Mouse (Mus musculus) T-helper 1 cell (primary cell): Measurements from ENCODE around the gene Dnph1.
"Not testable (repeated sequence)": the region's sequence is repeated elsewhere in the genome, so short reads cannot be mapped to it uniquely, and the experiment has no call there.

Experiments used
- in situ Hi-C: fragments of 300-600 bp; cut with MboI, MseI; formaldehyde crosslinking; loops from one replicate; pipeline ENCODE4 v1.15.1; 2025; ENCODE audit warnings: high pct_unique_total_duplicates

Gene Dnph1

DNA sequence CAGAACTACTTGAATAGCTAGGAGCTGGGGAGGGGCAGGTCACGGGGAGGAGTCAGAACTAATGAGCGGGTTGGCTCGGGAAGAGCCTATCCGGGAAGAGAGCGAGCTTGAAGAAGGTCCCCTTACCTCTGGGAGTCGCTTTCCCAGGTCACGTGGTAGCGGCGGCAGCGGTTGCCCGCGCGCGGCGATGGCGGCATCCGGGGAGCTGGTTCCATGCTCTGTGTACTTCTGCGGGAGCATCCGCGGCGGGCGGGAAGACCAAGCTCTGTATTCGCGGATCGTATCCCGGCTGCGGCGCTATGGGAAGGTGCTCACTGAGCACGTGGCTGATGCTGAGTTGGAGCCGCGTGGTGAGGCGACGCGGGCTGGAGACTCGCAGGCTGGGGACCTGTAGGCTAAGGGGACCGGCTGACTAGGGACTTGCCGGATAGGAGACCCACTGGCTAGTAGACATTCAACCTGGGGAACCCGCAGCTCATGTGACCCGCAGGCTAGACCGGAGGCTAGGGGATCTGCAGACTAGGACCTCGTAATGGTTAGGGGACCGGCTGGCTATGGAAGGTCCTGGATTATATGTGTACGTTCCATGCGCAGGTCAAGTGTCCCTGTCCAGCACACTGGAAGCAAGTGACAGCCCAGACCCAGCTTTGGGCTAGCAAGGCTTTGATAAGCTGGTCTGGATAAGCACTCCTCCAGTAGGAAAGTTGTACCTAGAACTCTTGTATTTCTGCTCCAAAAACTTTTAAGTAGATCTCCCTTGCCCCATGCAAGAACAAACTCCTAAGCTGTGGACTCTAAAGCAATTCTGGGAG, at the start of gene Dnph1:
TSS of gene Dnph1 (plus strand) at position 89 of the 812 bp plus-strand sequence.
- in situ Hi-C loops: no loop called here

DNA sequence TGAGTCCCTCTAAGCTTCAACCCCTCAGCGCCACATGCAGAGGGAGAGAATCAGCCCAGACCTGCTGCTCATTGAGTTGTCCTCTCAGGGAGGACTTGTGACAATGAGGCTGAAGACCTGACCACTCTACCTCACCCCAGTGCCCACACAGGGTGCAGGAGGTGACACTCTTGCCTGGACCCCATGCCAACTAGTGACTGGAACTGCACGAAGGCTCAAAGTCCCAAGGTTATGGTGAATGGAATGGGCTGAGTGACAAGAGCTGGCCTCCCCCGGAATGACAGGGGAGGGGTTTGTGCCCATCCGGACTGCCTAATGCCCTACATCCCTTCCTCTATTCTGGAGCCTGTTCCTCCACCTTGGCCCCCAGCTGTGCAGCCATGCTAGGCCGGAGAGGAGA, 43.8 kb upstream of the Dnph1 start:
- in situ Hi-C loops: loop anchor here (5.0 kb wide), 1 partner anchor 40 kb away; no protein-coding TSS in a partner anchor

DNA sequence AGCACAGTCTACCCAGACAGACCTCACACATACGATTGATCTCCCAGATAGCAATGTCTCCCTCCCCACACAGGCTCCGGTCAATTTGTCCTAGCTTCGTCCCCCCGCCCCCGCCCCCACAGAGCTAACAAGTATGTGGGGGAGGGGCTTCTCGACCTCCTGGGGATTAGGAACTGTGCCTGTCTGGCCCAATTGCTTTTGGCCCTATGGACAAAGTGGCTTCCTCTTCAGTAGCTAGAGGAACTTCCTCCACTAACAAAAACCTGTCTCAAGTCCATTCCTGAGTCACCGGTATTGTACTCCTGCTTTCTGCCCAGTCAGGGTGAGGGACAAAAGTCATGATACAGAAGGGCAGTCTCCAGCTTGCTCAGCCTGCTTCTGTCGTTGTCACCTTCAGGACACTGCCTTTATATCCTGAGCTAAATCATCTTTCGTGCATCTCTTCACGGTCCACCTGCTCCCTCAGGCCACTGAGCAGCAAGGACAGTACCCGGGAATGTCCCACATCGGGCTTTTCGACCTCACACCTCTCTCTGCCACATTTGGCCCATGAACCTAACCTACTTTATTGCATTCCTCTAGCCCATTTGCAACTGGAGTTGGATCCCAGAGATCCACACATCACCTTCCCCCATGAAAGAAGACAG, 43.1 kb upstream of the Dnph1 start:
- in situ Hi-C loops: loop anchor here (5.0 kb wide), 1 partner anchor 39 kb away; no protein-coding TSS in a partner anchor

DNA sequence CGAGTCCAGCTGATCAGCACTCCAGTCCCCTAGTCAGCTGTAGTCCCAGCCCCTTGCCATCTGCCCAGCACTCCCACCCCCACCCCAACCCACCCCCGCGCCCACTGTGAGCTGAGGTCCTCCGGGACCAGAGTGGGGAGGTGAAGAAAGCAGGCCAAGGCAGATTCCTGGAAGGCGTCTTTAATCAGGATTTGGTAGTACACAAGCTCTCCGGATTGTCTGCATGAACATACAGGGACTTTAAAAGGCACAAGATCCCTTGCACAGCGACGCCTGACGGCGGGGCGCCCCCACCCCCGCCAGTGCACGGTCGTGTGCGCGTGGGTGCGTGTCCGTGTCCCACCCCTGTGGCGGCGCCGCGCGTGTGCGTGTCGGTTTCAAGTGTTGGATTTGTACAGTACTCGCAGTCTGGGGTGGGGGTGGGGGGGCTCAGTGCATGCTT, 42.5 kb upstream of the Dnph1 start:
- in situ Hi-C loops: loop anchor here (5.0 kb wide), 1 partner anchor 38 kb away; no protein-coding TSS in a partner anchor

DNA sequence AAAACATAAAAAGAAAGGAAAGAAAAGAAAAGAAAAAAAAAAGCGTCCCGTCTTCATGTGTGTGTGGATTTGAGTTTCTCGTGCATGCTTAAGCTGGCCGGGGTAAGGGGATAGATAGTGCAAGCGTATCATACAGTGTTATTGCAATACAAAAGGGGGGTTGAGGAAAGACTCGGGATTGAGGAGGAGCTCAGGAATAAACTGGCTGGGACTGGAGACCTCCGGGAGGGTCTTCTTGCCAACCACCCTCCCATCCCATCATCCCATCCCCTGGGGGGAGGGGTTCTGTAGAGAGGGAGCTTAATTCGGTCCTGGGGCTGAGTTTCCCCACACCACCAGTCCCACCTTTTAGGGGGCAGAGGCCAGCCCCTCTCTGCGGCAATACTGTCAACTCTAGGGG, 42.0 kb upstream of the Dnph1 start:
- in situ Hi-C loops: loop anchor here (5.0 kb wide), 1 partner anchor 38 kb away; no protein-coding TSS in a partner anchor

DNA sequence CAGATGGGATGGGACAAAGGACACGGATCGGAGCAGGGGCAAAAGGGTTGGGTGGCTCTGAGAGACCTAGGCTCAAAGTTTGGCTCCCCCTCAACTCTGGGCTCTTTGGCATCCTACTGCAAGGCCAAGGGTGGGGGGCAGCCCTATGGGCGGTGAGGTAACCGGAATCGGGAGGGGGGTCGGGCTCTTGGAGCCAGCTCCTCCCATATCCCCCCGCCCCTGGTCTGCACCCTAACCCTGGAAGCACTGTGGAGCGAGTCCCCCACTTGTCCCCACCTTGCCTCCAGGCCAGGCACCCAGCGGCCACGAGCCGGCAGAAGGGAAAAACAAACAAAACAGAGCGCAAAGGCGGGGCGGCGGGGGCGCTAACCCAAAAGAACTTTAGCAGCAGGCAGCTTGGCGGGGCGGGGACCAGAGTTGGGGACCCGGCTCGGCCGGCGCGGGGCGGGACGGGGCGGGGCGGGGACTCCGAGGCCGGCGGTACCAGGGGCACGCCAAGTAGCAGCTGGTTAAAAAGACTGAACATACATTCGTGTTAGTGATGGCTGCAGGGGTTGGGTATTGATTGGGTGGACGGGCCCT, 41.3 kb upstream of the Dnph1 start:
- in situ Hi-C loops: no loop called here

DNA sequence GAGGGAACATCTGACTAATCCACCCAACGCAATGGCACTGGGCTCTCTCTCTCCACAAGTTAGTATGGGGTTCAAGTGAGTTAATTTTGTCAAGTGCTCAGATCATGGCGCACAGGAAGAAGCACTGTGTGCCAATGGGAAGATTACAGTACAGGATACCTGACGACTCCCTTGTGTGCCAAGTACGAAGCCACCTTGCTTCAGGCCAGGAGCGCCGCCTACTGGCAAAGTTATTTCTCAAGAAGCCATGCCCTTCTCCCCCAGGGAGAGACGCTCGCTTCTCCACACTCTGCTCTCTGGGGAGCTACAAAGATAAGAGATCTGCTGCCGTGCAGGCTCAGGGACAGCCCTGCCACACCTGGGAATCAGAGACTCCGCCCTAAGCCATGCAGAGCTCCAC, 38.7 kb upstream of the Dnph1 start:
- in situ Hi-C loops: no loop called here

DNA sequence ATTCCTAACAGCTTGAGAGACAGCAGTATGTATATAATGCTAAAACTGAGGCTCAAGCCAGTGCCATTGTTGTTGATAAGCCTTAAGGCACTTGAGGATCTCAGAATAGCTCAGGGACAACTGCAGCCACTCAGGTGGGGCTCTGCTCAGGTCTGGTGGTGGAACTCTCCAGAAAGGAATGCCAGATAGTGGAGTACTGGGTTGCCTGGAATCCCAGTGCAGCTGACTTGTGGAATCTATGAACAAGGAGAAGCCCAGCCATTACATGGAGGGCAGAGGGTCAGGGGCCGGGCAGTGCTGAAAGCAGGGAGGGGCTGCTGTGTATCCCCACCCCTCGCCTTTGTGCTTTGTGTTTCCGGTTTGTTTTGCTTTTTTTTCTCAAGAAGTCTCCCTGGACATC, 38.1 kb upstream of the Dnph1 start:
- in situ Hi-C loops: no loop called here

DNA sequence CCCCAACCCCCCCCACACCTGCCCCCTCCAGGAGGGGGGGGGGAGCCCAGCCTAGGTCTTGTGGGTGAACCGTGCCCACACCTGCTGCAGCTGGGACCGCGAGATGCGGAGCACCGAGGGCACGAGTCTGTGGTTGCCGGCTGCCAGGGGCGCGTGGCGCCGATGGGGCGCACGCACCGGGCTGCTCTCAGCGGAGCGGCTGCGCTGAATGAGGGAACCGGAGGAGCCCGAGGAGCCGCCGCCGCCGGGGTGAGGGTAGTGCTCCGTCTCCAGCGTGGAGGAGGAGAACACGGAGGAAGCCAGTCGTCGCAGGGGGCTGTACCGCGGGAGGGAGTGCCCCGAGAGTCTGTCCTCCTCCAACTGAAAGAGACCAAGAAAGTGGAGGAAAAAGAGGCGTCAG, 35.8 kb upstream of the Dnph1 start:
- in situ Hi-C loops: no loop called here

DNA sequence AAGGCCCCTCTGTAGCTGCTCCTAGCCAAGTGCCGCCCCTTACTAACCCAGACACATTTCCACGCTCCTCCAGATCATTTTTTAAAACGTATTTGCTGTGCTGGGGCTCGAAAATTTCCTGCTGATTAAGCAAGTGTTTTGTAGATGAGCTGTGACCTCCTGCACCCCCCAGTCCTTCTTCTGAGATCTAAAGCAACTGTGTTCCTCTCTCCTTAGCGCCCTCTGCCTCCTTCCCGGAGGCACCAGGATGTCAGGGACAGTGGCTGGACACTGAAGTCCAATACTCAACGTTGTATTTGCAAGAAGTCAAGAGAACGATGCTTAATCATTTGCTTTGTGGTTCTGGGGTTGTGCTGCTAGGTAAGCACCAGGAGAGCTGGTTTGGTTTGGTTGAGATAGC, 35.2 kb upstream of the Dnph1 start:
- in situ Hi-C loops: no loop called here

DNA sequence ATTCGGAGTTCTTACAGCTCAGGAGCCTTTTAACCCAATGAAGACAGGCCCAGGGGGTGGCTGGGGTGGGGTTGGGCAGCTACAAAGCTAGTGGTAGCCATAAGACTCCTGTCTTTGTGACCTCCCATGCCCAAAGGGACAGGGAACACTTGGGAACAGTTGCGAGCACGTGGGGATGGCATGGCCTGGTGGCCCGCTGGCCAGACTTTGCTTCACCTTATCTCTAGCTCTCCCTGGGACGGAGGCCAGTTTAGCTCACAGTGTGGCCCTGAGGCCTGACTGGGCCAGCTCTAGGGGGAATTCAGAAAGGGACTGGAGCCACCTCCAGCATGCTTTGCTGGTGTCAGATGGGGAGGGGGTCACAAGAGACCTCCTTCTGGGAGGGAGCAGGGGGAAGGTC, 34.3 kb upstream of the Dnph1 start:
- in situ Hi-C loops: no loop called here

DNA sequence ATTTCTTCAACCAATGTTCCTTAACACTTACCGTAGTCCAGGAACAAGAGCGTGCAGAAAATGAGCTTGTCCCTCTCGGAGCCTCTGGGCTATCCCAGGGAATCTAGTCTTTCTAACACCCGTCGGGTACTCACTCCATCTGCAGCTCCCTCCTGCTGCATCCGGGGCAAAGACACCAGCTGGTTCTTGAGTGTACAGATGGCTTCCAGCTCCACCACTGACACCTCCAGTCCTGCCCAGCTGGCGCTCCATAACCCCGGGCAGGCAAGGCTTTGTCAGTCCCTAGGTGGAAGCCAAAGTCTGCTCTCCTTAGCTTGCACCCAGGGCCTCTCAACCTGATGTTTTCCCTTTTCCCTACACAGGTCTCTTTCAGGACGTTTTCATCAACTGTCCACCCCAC, 28.7 kb upstream of the Dnph1 start:
- in situ Hi-C loops: no loop called here

DNA sequence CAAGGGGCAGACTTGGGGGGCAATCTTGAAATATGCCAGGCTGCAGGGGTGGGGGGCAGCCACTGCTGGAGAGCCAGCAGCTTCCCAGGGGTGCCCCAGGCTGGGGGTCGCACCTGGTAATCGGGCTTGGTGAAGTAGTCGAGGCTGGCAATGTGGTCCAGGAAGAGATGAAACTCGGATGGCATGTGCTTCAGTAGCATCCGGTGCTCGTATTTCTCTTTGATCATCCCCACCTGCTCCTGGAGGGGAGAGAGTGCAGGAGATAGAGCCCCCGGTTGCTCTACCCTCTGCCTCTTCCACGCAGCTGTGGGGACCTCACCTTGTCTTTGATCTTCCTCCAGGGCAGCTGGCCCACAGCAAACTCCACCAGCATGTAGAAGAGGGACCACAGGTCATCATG, 19.9 kb upstream of the Dnph1 start:
- in situ Hi-C loops: no loop called here

DNA sequence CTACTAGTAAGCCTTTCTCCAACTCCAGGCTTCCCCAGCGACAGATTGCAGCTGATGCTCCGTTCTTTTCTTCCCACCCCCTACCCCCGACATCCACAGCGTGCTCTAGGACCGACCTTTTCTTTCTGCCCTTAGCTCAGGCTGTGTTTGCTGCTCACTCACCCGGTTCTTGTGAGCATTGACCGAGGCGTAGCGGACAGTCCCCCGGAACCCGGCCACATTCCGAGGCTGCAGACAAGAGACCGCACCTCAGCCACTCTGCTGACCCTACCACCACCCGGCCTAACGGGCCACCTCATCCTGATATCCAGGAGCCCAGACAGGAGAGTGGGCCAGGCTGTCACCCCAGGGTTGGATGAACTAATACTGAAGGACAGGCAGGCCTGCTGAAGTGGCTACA, 19.2 kb upstream of the Dnph1 start:
- in situ Hi-C loops: no loop called here

DNA sequence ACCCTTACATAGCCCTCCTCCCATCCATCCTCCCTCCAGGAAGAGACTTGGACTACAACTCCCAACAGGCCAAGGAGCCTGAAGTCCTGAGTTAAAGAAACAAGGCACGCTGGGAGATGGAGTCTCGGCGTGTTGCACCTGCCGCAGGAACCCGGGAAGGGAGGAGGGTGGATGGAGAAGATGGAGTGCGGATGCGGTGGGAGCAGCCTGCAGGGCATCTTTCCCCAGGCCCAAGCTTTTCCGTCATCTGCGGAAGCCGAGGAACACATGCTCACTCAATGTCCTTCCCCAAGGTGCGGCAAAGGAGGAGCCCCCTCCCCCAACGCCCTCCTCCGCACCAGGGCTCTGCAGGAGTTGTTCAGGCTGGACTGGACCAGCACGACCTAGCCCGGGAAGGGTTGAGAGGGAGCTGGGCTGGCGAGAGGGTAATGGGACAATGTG, 12.9 kb upstream of the Dnph1 start:
- in situ Hi-C loops: no loop called here

DNA sequence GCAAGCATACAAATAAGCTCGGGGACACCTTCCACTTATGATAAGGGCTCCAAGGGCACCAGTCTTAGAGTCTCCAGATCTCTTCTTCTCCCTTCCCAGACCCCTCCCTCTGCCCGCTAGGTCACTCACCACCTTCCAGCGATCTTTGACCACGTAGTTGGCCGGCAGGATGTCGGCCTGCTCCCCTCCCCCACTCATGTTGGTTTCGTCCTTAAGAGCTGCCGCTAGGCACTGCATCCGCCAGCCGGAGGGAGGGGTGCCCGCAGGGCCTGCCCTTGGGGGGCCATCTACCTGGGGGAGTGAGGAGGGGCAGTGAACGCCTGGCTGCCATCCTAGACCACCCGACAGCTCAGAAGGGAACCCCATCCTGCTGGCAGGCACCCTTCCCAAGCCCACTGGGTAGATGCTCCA, 12.5 kb upstream of the Dnph1 start:
- in situ Hi-C loops: no loop called here

DNA sequence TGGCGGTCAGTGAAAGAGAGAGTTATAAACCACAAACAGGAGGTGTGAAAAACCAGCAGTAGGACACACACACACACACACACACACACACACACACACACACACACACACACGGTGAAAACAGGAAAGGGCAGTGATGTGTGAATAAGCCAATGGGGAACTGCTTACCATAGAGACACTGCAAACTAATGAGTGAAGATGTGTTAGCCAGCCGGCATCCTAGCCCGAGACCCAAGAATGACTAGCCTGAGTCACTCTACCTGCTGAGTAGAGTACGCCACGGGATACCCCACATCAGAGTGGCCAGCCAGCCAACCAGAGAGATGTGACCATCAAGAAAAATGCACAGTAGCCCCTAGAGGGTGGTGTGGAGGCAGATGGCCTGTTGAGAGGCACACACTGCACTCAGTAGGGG, 12.0 kb upstream of the Dnph1 start:
- in situ Hi-C loops: no loop called here

DNA sequence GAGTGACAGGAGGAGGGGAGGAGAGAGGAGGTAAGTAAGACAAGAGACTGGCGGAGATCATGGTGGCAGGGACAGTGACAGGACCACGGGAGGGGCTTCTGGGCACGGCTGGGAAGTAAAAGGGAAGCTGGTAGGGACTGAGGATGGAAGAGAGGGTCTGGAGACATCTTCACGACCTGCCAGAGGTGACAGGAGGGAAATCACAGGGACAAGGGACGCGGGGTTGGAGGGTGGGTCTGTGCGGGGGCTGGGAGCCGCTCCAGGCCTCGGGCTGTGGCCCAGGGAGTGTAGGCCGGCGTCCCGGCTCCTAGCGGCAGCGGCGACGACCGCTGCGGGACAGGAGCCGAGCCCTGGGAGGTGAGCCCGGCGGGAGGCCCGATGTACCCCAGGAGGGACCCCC, 9.5 kb upstream of the Dnph1 start:
- in situ Hi-C loops: no loop called here

DNA sequence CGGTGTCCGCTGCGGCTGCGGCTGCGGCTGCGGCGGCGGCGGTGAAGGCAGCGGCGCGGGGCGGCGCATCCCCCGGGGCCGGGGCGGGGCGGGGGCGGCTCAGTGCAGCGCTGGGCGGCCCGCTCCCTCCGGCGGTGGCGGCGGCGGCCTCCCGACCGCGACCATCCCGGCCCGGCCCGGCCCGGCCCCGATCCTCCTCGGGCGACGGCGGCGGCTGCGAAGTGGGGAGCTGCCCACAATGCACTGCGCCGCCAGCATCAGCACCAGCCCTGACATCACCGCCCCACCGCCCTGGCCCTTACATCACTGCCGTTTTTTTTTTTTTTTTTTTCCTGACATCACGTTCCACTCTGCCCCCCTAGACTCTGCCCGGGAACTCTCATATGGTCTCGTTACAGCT, 9.1 kb upstream of the Dnph1 start, which contains the start of gene Ttbk1:
TSS of gene Ttbk1 (minus strand) at position 245 of the 400 bp plus-strand sequence.
- in situ Hi-C loops: no loop called here

DNA sequence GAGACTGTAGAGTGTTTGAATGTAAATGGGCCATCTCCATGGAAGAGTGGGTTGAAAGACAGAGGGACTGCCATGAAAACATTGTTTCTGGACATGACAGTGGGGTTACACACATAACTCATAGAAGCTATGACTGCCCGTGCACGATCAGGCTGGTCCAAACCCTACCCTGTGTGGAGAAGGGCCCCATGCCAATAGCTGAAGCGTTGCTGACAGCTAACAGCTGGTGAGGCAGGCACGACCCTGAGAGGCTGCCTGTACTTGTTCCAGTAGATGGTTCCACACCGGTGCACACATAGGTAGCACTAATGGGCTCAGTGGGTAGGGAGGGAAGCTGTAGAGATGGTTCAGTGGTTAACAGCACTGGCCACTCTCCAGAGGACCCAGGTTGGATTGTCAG, 1.0 kb upstream of the Dnph1 start:
- in situ Hi-C loops: no loop called here

DNA sequence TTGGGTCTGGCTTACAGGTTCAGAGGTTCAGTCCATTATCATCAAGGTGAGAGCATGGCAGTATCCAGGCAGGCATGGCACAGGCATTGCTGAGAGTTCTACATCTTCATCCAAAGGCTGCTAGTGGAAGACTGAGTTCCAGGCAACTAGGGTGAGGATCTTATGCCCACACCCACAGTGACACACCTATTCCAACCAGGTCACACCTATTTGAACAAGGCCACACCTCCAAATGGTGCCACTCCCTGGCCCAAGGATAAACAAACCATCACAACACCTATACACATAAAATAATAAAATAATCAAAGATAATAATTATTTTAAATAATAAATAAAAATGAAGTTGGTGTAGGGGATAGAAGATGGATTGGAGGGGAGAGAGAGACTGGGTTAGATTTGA, 430 bp upstream of the Dnph1 start:
- in situ Hi-C loops: not testable (repeated sequence)

DNA sequence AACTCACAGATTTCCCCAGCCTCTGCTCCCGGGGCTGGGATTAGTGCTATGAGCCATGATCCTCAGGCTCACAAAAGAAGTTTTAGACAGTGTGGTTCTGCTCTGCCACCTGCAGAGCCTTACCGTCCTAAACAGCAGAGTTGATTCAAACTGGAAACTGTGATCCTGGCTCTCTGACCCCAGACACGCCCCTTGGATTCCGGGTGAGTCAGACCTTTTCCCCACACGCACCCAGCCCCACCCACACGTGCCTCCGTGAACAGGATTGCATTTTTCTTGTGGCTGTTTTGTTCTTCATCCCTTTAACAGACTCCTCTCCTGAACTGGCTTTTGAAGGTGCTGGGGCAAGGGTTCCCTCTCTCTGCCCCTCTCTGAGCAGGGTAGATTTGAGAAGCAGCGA, 1.4 kb downstream of the Dnph1 start:
- in situ Hi-C loops: no loop called here

DNA sequence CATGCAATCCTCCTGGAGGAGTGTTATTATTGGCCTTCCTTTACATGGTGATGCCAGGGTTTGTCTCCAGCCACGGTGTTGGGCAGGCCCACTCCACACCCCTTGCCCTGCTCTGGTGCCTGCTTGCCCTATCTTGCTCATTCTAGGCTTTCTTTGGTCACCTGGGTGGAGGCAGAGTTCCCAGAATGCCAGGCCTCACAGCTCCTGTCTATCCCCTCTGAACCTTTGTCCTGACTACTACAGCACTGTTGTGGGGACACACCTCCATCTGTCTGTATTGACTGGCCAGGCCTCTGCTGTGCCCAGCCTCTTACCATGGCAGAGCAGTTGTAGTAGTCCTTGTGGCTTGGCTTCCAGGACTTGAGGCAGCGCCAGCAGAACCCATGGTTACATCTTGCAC, 6.3 kb downstream of the Dnph1 start:
- in situ Hi-C loops: no loop called here
